Mouse (Mus musculus) bone marrow macrophage, adult 2 months (primary cell): ENCODE measurements at regions not wholly inside any gene's neighbourhood (a gene's known extent, or its start where the extent isn't known, plus 50 kb on each side); places are given as distances from the start of the nearest gene placed in this dataset.

ENCODE experiments used
- CTCF ChIP-seq: IDR thresholded peaks from 2 replicates; pipeline ENCODE4 v1.5.1; 2012; ENCODE audit warnings: low read depth, mild to moderate bottlenecking, low read length, moderate library complexity
- POLR2A ChIP-seq: IDR thresholded peaks from 2 replicates; pipeline ENCODE4 v1.6.1; 2012; ENCODE audit warnings: mild to moderate bottlenecking, low read depth, low read length, borderline replicate concordance

DNA sequence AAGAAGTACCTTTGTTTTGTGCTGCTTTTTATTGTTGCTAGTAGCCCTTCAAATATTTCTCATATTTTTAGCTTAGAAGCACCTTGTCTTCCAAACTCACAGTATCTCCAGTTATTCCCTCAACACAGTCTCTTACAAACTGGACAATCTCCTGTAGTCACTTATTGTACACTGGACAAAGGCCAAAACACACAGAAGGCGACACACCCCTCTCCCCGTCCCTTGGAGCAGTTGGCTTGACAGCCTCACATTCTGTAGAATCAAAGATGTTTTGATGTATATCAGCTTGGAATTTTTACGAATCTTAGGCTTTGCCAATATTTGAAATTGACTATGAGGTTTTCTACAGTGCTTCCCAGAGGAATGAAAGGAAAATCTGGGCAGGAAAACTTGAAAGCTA, 309.8 kb upstream of the Gm5148 start:
- TF ChIP-seq CTCF = no peak
- TF ChIP-seq POLR2A = no peak
